Mouse (Mus musculus) 3134 (cell line): ENCODE results near the gene Ap3d1.

Experiments
- DNase-seq: peaks from one replicate; pipeline ENCODE4 v3.0.0-alpha.2; 2011; ENCODE audit warnings: low spot score; ENCODE audit not compliant: insufficient read length; ENCODE audit errors: extremely low read depth

The Ap3d1 gene

DNA sequence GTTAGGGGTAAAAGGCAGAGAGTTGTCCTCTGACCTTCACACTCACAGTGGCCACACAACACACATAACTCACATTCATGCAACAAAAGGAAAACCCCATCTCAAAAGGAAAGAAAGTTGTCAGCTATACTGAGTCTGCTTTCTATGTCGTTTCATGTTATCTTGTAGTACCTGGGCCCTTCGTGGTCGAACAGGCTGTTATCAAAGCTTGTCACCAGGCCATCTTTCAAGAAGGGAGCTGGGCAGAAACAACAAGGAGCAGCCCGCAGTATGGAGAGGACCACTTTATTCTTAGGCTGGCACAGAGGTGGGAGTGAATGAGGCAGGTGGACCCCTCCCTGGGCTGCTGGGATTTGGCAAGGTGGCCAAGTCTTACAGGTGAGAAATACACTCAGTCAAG lies 57.1 kb downstream of the Ap3d1 start:
- DNase-seq = no peak

DNA sequence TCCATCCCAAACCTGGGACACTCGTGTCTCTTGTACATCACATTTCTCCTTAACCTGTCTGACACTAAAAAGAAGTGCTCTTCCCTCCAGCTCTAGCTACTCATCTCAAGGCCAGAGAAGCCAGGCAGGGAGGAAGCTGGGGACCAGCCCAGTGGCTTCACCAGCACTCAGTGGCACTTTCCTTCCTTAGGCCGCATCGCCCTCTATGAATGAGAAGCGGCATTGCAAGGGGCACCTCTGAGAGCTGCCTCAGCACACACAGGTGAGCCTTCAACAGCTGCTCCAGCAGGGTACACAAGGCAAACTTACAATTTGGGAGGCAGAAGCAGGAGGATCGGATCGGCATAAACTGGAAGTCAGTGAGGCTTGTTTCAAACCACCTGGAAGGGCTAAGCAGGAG lies 57.9 kb downstream of the Ap3d1 start:
- no peak for DNase-seq

DNA sequence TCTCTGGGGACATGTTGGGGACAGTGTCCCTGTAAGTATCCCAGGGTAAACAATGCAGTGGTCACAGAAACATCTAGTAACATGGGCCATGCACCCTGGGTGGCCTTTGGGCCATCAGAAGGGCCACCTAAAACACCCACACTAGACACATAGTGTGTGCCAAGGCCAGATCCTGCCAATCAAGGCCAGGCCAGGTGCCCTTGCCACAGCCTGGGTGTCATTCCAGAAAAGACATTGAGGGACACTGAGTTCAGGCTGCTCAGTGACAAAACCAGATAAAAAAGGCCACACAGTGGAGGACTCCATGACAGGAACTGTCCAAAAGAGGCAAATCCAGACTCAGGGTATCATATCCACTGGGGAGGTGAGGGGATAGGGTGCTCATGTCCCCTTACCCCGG lies 58.4 kb downstream of the Ap3d1 start:
- DNase-seq = no peak

DNA sequence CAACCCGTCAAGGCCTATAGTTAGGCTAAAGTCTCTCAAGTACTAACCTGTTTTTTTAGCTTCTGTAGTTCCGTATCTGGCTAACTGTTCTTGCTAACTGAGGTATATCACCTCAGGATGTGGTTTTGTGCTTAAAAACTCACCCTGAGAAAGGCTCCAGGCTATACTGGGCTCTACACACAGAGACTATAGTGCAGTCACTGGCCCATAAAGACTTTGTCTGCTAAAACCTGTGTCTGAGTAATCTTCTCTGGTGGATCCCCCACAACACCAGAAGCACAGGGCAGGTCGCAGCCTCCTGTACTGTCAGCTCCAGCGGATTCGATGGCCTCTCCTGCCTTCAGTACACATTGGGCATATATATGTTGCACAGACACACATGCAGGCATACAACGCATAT lies 60.1 kb downstream of the Ap3d1 start:
- DNase-seq = no peak

DNA sequence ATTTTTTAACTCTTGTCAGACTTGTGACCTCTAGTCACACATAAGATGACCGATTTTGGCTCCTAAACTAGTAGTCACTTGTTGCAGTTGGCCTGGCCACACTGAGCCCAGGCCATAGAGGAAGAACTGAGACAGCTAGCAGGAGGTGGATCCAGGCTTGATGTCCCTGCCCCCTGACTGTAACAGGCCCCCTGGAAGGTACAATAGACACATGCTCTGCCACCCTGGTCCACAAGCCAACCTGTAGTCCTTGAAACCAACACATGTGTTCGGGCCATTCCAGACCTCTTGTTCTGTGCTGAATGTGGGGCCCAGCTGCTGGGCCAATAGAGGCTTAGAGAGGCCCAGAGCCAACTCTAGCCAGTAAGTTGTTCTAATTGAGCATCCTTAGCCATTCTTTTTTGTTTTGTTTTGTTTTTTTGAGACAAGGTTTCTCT lies 61.8 kb downstream of the Ap3d1 start:
- DNase-seq = no peak

DNA sequence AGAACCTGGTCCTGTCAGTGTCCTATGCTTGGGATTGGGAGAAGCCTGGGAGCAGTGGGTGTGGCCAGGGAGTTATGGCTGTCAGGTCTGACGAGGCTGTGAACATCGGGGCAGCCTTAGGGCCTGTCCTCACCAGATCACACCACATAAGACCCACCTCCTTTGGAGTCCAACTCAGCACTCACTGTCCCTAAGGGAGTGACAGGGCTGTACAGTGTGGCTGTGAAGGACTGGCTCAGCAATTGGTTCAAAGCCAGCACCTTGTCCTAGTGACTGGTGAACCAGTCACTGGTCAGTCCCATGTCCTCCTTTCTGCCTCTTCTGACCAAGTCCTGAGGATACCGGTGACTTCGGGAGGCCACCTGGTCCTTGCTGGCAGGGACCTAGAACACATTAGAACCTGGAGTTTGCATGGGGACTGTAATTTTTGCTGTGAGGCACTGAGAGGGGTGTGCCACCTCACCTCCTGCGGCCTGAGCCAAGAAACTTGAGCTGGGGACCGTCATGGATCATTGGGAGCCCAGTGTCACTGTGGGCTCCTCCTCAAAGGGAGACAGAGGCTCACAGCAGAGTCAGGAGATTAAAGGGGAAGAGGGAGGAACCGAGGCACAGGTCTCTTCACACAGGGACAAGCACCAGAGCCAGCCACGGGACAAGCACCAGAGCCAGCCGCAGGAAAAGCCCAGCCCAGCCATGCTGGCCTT lies 62.4 kb downstream of the Ap3d1 start:
- peak; percentile 79 for DNase-seq

DNA sequence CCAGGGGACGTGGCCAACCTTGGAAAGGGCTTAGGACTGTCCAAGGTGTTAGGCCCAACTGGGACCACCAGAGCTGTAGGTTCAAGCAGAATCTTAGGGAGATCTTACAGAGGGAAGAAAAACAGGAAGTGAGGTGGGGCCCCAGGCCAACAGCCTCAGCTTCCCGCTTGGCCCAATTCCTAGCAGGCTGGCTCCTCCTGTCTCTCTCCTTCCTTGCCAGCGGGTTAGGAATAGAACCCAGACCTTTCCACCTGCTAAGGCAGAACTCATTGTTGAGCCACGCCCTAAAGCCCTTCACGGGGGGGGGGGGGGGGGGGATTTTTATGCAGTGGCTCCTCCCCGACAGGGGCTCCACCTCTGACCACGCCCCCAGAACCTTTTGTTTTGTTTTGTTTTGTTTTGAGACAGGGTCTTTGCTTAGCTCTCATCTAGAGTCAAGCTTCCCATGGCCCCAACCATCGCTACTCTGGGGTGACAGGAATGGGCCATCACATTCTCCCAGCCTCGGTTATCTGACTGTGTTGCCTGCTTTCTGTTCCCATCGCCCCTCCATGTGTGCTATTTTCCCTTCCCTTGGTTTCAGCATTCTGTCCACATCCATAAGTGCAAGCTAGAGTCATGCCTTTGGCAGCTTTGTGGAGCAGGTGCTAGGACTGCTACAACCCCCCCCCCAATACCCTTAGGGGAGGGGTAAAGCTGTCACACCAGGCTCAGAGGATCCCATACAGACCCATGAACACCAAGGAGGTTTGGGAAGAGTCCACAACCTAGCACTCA lies 63.3 kb downstream of the Ap3d1 start:
- peak; percentile 64 for DNase-seq

DNA sequence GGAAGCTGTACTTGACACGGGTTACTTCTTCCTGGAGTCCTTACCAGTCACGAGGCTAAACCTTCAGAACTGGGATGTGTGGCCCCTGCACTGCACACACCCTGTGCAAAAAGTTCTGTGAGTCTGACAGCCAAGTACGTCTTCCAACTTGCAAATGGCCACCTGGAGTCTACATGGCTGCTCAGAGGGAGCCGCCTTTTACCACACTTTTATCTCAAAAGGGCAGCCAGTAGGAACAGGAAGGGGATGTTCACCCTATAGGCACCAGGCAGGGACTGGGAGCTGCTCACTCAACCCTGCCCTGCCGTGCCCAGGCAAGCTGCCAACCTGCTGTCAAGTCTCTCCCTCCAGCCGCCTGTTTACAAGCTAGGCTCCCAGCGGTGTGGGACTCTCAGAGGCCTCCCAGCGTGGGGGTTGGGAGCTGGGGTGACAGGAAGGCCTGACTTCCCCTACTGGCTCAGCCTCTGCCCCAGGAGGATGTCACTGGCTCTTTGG lies 64.1 kb downstream of the Ap3d1 start, which contains the start of gene Mknk2:
Gene Mknk2, minus strand, starts transcription at position 171 of the 495 bp plus-strand sequence.
- peak; percentile 88 for DNase-seq

DNA sequence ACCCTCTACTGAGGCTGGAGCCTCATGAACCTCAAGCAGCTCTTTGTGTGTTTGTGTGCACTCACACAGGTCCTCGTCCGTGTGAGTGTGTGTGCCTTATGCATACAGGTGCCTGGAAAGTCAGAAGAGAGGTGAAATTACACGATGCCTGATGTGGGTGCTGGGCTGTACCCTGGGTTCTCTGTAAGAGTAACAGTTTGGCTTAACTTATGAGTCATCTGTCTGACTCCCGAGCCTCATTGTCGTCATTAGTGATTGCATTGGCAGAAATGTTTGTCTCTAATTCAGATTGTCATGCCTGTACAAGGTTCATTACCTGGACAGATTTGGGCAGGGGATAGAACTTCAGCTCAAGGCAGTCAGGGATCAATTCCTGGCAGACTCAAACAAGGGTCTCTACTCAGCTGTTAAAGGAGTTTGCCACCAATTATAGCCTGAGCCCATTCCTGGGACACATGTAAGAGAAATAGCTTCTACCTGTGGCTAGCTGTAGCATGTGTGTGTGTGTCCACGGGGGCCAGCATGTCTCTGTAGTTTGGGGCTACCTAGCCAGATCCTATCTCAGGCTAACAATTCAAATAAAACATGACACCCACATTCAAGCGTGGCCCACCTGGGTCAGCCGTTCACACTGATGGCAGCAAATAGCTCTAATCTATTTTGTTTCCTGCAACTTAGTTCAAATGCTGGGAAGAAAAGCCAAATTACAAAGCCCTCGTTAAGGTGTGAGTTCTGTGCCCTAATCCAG lies 64.8 kb downstream of the Ap3d1 start:
- DNase-seq = no peak

DNA sequence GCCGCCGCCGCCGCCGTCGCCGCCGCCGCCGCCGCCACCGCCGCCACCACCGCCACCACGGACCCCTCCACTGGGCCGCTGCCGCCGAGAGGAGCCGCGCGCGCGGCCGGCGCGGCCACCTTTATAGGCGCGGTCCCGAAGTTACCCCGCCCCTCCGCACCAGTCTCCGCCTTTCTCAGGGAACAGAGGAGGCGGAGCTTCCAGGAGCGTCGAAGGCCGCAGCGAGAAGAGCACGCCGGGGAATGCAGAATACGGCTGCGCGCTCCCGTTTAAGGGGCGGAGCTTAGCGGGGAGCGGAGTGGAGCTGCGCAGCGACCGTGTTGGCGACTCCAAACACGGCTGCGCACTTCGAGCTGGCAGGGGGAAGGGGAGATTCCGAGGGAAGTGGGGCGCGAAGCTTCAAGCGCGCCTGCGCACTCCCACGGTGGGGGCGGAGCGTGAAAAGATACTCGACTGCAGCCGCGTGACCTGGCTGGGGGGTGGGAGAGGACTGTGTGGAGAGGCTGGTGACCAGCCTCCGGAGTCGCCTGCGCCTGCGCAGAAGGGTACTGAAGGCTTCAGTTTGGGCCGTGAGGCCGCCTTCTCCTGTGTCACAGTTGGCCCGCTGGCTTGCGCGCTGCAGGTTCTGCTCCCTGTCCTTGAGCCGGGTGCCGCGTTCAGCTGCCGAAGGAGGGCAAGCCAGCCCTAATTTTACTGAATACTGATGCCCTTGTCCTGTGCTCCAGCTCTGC lies 65.7 kb downstream of the Ap3d1 start:
- peak; percentile 100 for DNase-seq

DNA sequence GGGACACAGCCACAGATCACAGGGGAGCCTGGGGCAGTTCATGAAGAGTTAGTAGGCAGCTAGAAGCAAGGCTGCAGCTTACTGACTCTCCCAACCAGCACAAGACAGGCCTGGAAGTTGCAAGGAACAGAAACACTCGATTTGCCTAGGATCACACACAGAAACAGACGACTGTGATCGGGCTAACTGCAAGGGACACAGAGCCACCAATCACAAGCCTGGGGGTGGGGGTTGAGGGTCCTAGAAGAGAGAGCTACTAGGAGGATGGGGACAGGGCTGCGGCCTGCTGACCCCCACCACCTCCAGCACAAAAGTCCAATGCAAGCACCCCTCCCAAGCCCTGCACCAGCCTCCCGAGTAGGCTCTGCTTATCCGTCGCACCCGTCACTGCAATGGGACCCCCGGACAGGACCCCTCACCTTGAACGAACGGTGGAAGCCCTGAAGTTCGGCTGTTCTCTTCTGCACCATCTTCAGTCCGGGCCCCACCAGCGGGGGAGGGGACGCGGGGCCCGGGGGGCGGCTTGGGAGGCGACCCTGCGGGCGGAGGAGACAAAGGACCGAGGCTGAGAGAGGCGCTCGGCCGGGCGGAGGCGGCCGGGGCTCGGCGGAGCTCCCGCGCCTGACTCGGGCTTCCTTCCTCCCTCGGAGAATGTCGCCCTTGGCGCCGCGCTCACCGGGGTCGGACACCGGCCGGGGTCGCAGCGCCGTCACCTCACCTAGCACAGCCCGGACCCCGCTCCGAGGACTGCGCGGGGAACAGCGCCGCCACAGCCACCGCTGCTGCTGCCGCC lies 66.5 kb downstream of the Ap3d1 start:
- peak; percentile 48 for DNase-seq

DNA sequence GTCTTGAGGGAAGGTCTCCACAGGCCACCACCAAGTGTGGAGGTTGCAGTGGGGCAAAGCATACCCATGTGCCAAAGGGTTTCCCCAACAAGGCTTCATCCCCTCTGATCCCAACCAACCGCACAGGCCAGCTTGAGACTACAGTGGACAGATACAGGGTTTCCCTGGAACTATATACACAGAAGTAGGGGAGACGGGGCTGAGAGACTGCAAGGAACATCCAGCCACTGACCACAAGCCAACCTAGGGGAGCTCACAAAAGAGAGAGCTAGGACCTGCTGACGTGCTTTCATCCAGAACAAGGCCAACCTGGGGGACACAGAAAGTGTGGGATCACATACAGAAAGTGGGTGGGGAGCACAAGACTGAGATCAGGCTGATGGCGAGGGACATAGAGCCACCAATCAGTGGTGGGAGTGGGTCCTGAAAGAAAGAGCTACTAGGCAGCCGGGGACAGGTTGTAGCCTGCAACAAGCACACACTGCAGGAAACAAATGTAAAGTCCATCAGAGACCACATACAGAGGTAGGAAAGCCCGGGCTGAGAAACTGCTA lies 67.1 kb downstream of the Ap3d1 start:
- DNase-seq = no peak

DNA sequence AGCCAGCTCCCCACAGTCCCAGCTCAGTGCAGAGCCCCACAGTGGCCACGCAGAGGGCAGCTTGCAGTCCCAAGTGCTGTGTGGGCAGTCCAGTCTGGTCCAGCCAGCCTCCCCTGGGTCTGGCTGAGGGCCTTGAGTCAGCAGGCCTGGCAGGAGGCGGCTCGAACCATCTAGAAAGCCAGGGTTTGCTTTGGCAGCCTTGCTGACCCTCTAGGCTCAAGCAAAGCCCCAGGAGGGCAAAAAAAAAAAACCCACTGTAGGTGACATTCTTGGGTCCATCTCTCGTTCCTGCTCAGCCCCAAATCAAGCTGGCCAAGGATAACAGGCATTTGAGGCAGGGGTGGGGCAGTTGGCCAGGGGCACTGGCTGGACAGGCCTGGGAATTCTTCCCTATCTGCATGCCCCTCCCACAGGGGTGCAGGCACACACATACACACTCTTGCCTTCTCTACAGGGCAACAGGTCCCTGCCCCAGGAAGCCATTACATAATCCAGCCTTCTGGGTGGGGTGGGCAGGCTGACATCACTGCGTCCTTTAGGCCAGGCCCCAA lies 67.8 kb downstream of the Ap3d1 start:
- DNase-seq = peak; percentile 67

DNA sequence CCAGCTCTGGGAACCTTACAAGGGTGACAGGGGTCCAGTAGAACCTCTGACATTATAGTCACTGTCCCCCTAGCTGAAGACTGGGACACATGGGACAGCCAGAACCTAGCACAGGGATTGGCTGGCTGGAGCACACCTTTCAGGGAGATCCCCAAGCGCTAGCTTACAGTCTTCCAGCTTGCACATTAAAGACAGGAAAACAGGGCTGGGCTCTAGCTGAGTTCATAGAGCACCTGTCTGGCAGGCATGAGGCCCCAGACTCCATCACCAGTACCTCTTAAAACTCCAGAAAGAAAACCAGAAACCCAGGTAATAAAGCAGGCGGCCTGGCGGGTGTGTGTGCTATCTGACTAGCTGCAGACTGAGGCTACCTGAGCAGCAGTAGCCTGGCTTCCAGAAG lies 68.4 kb downstream of the Ap3d1 start:
- no peak for DNase-seq

DNA sequence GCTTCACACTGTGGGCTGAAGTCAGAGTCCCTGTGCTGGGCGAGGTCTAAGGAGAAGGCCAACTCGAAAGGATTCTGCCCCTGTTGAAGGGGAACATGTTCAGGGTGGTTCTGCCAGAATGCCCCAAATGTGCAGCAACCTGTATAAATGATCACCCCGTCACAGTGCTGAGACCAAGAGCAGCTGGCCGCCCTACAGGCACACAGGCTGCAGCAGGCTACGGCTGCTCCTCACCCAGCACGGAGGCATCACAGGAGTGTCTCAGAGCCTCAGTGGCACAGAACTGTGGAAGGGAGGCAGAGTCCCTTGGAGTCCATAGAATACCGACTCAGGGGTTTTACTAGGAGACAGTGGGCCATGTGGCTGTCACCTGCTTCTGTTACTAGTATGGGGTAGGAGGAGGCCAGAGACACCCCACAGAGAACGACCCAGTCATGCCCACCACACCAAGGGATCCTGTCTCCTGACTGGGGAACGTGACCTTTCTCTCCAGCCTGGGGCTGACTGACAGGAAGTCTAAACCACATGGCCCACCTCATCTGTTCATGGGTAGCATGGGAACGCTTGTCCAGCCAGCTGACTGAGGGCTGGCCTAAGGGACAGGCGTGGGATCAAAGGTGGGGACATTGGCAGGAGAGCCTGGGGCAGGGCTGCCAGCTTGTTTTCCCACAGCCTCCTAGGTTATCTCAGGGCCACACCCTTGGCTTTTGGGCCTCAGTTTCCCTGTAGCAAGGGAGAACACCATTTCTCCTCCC lies 70.0 kb downstream of the Ap3d1 start:
- DNase-seq = no peak

DNA sequence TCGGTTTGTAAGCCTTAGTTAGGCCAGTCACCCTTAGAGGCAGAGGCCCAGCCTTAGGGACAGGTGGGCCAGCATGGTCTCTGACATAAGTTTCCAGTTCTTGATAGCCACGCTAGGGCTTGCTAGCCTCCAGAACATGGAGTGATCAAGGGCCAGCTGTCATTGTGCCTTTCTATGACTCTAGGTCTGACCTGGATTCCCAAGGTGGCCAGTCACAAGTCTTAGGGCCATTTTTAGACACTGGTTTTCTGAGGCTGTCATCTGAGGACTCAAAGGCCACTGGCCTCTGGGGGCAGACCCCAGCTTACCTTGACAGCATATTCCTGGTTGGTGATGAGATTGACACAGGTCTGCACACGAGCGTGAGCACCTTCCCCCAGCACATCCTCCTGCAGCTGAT lies 70.8 kb downstream of the Ap3d1 start:
- DNase-seq = no peak

DNA sequence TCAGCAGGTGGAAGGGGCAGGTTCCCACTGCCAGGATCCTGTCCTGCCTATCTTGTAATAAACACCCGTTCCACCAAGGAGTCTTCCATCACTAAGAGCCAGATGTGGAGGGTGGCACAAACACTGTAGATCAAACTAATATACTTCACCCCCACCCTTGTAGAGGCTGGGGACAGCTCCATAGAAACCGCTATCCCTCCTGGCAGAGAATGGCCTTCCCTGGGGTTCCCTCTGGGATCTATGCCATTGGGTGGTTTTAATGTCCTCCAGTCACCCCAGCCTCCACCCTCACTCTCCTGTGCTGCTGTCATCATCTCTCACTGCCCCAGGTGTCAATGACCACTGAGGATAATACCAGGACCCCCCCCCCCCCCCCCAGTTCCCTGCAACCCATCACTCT lies 71.5 kb downstream of the Ap3d1 start:
- no peak for DNase-seq

DNA sequence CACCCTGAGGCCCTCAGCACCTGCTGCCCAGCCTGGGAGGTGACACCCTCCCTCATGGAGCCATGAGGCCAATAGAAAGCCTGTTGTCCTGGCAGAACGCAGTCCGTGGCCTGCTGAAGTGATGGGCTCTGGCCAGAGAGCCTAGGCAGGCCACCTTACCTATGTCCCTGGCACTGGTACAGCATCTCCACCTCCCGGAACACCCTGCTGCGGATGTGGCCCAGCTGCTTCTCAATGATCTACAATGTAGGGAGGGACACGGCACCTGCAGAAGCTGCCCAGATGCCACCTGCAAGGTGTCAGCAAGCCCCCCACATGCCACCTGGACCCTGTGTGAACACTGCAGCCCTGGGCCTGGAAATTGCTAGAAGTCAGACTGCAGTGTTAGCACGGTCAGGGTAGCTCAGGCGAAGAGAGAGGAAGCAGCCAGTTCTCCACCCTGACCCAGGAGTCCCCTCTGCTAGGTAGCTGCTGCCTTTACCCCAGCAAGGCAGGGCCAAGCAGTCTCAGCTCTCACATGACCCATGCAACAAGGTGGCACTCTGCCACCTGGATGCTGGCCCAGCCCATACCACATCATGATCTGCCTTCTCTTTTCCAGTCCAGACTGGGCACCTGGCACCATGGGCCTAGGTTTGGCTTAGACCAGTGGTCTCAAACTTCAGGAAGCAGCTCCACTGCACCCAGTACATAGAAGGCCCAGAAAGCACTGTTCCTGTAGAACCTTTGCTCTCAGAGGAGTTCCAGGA lies 72.2 kb downstream of the Ap3d1 start:
- peak; percentile 41 for DNase-seq
